Mouse (Mus musculus) CH12.LX (cell line): Measurements from ENCODE around the gene Ndufa6. TPM values are rescaled to one million over a fixed set of nuclear protein-coding genes. Genes with fewer than 3 reads are reported as not detected.

ENCODE experiments used
- DNase-seq: peaks from one replicate; pipeline ENCODE4 v3.0.0-alpha.2; 2013; ENCODE audit errors: extremely low read depth
- H3K27ac ChIP-seq: 2 replicates; pipeline ENCODE4 v1.5.1; 2012; ENCODE audit warnings: low read depth, mild to moderate bottlenecking, control low read depth, moderate library complexity; ENCODE audit not compliant: insufficient read depth
- H3K27me3 ChIP-seq: replicated peaks from 2 replicates; pipeline ENCODE3; 2012; ENCODE audit warnings: inconsistent platforms
- H3K36me3 ChIP-seq, 2 experiments: replicated peaks in 1 of 2; 2 replicates each; pipeline versions ENCODE3 to v1.6.1; 2012; ENCODE audit warnings: inconsistent platforms in 1 of 2, low read length in 1 of 2, mild to moderate bottlenecking in 1 of 2, mixed read lengths in 1 of 2, moderate library complexity in 1 of 2; ENCODE audit not compliant: control insufficient read depth in 1 of 2, insufficient read depth in 1 of 2
- H3K4me1 ChIP-seq, 2 experiments: 2 replicates each; pipeline ENCODE4 v1.6.1; 2012; ENCODE audit warnings: inconsistent platforms in 1 of 2, moderate library complexity in 1 of 2; ENCODE audit not compliant: insufficient read depth in 2 of 2, control insufficient read depth in 1 of 2
- H3K4me2 ChIP-seq: 2 replicates; pipeline ENCODE4 v1.6.1; 2012; ENCODE audit warnings: low read depth, mild to moderate bottlenecking, control low read depth; ENCODE audit not compliant: poor library complexity, insufficient read depth, severe bottlenecking
- H3K4me3 ChIP-seq, 3 experiments: fragments of 150-350 bp in 1 of 3; sonication (generic) in 1 of 3; replicated peaks in 1 of 3; 2 replicates each; pipeline versions ENCODE3 to v1.5.1; 2011 to 2012; ENCODE audit warnings: low read depth in 2 of 3, low read length in 2 of 3, mild to moderate bottlenecking in 2 of 3, moderate library complexity in 2 of 3, control low read depth in 1 of 3, improper control_type of control experiment in 1 of 3, inconsistent platforms in 1 of 3, mixed read lengths in 1 of 3; ENCODE audit not compliant: poor library complexity in 1 of 3
- H3K79me2 ChIP-seq: replicated peaks from 2 replicates; pipeline ENCODE4 v1.6.1; 2012; ENCODE audit warnings: mild to moderate bottlenecking, moderate library complexity; ENCODE audit not compliant: control insufficient read depth, poor library complexity, insufficient read depth, severe bottlenecking; ENCODE audit errors: extremely low read depth
- H3K9ac ChIP-seq: 2 replicates; pipeline ENCODE4 v1.6.1; 2012; ENCODE audit warnings: low read depth, mild to moderate bottlenecking, control low read depth, moderate library complexity; ENCODE audit not compliant: insufficient read depth
- H3K9me3 ChIP-seq: replicated peaks from 2 replicates; pipeline ENCODE3; 2012; ENCODE audit warnings: low read length, inconsistent platforms, mixed read lengths
- CHD1 ChIP-seq: IDR thresholded peaks from 2 replicates; pipeline ENCODE4 v1.6.1; 2012; ENCODE audit warnings: low read depth, low read length, improper control_type of control experiment, inconsistent platforms
- CHD2 ChIP-seq: IDR thresholded peaks from 2 replicates; pipeline ENCODE4 v1.6.1; 2011; ENCODE audit warnings: low read length, improper control_type of control experiment
- E2F4 ChIP-seq: IDR thresholded peaks from 2 replicates; pipeline ENCODE4 v1.6.1; 2011; ENCODE audit warnings: low read depth, low read length, improper control_type of control experiment; ENCODE audit not compliant: insufficient replicate concordance
- ELF1 ChIP-seq: IDR thresholded peaks from 2 replicates; pipeline ENCODE4 v1.6.1; 2014; ENCODE audit warnings: low read depth, mild to moderate bottlenecking, inconsistent platforms, low read length, improper control_type of control experiment
- EP300 ChIP-seq: IDR thresholded peaks from 2 replicates; pipeline ENCODE4 v1.6.1; 2011; ENCODE audit warnings: low read length, improper control_type of control experiment
- HCFC1 ChIP-seq: IDR thresholded peaks from 2 replicates; pipeline ENCODE4 v1.6.1; 2012; ENCODE audit warnings: low read depth, mild to moderate bottlenecking, inconsistent platforms, low read length, improper control_type of control experiment
- IRF4 ChIP-seq: IDR thresholded peaks from 2 replicates; pipeline ENCODE4 v1.6.1; 2014; ENCODE audit warnings: low read depth, mild to moderate bottlenecking, inconsistent platforms, low read length, improper control_type of control experiment
- JUND ChIP-seq: conservative IDR thresholded peaks from 2 replicates; pipeline ENCODE4 v1.6.1; 2011; ENCODE audit warnings: low read depth, low read length, improper control_type of control experiment
- KAT2A ChIP-seq: IDR thresholded peaks from 2 replicates; pipeline ENCODE4 v1.6.1; 2012; ENCODE audit warnings: low read length, improper control_type of control experiment, inconsistent platforms; ENCODE audit not compliant: insufficient replicate concordance
- MAX ChIP-seq: IDR thresholded peaks from 2 replicates; pipeline ENCODE4 v1.6.1; 2011; ENCODE audit warnings: low read length, improper control_type of control experiment
- MEF2A ChIP-seq: IDR thresholded peaks from 2 replicates; pipeline ENCODE4 v1.6.1; 2014; ENCODE audit warnings: low read depth, mild to moderate bottlenecking, inconsistent platforms, low read length, improper control_type of control experiment, borderline replicate concordance
- MXI1 ChIP-seq: IDR thresholded peaks from 2 replicates; pipeline ENCODE4 v1.6.1; 2011; ENCODE audit warnings: mild to moderate bottlenecking, low read depth, low read length, improper control_type of control experiment
- MYC ChIP-seq: IDR thresholded peaks from 2 replicates; pipeline ENCODE4 v1.6.1; 2011; ENCODE audit warnings: low read depth, mild to moderate bottlenecking, improper control_type of control experiment, low read length
- NELFE ChIP-seq: IDR thresholded peaks from 2 replicates; pipeline ENCODE4 v1.6.1; 2011; ENCODE audit warnings: low read depth, low read length, improper control_type of control experiment
- PAX5 ChIP-seq: IDR thresholded peaks from 2 replicates; pipeline ENCODE4 v1.6.1; 2012; ENCODE audit warnings: low read length, inconsistent platforms, mixed read lengths
- POLR2A ChIP-seq: IDR thresholded peaks from 2 replicates; pipeline ENCODE4 v1.6.1; 2011; ENCODE audit warnings: low read depth, mild to moderate bottlenecking, improper control_type of control experiment, low read length
- POLR2AphosphoS2 ChIP-seq: IDR thresholded peaks from 2 replicates; pipeline ENCODE4 v1.6.1; 2011; ENCODE audit warnings: low read depth, low read length, improper control_type of control experiment
- SIN3A ChIP-seq: IDR thresholded peaks from 2 replicates; pipeline ENCODE4 v1.6.1; 2012; ENCODE audit warnings: low read length, improper control_type of control experiment, inconsistent platforms
- SMC3 ChIP-seq: IDR thresholded peaks from 2 replicates; pipeline ENCODE4 v1.6.1; 2011; ENCODE audit warnings: low read depth, low read length, improper control_type of control experiment
- TBP ChIP-seq: conservative IDR thresholded peaks from 2 replicates; pipeline ENCODE4 v1.6.1; 2011; ENCODE audit warnings: low read depth, low read length, improper control_type of control experiment
- TCF12 ChIP-seq: IDR thresholded peaks from 2 replicates; pipeline ENCODE4 v1.6.1; 2014; ENCODE audit warnings: low read depth, mild to moderate bottlenecking, inconsistent platforms, low read length, improper control_type of control experiment
- UBTF ChIP-seq: IDR thresholded peaks from 2 replicates; pipeline ENCODE4 v1.6.1; 2012; ENCODE audit warnings: low read depth, mild to moderate bottlenecking, inconsistent platforms, low read length, improper control_type of control experiment, moderate library complexity
- USF2 ChIP-seq: conservative IDR thresholded peaks from 2 replicates; pipeline ENCODE4 v1.6.1; 2011; ENCODE audit warnings: low read depth, low read length, improper control_type of control experiment
- ZC3H11A ChIP-seq: IDR thresholded peaks from 2 replicates; pipeline ENCODE4 v1.6.1; 2012; ENCODE audit warnings: low read depth, mild to moderate bottlenecking, inconsistent platforms, low read length, improper control_type of control experiment
- ZKSCAN1 ChIP-seq: IDR thresholded peaks from 2 replicates; pipeline ENCODE4 v1.6.1; 2012; ENCODE audit warnings: low read depth, inconsistent platforms, low read length, improper control_type of control experiment, borderline replicate concordance
- ZNF384 ChIP-seq: IDR thresholded peaks from 2 replicates; pipeline ENCODE4 v1.6.1; 2012; ENCODE audit warnings: low read depth, low read length, improper control_type of control experiment, inconsistent platforms
- dilution Hi-C: fragments of 300-500 bp; cut with MboI; formaldehyde crosslinking; loops from 2 replicates; pipeline ENCODE4 v1.14.3; 2020; ENCODE audit warnings: low sequenced_read_pairs; ENCODE audit not compliant: extremely low pct_unique_long_range_greater_than_20kb, extremely low pct_ligation_motif_present
- in situ Hi-C: fragments of 300-500 bp; cut with MboI; formaldehyde crosslinking; loops from 3 replicates; pipeline ENCODE4 v1.14.3; 2019; ENCODE audit warnings: low sequenced_read_pairs, low pct_ligation_motif_present, low pct_unique_long_range_greater_than_20kb, mixed read lengths
- polyA plus RNA-seq: library from polyadenylated mRNA; unstranded; fragments of >175 nt; gene quantifications from 2 replicates; pipeline ENCODE4 v1.2.1, GENCODE M21; 2012; ENCODE audit warnings: low read depth; ENCODE audit not compliant: insufficient read length
- total RNA-seq, 2 experiments: library from RNA; depleted of rRNA; stranded (reverse); fragments of 300-350 nt in 1 of 2; fragments of >200 nt in 1 of 2; gene quantifications; 2 replicates each; pipeline ENCODE4 v1.2.3; 2012 to 2014

Gene Ndufa6
- total and polyA plus RNA-seq, 3 experiments = 87.3 to 279 (median 222) TPM

GRCm38 (mm10) chr15:82403606-82404005, 49.5 kb upstream of the Ndufa6 start:
- TF ChIP-seq ZNF384 = no peak
- TF ChIP-seq USF2 = no peak
- TF ChIP-seq SIN3A = no peak
- no peak for TF ChIP-seq UBTF
- no peak for TF ChIP-seq EP300
- TF ChIP-seq MEF2A = no peak
- TF ChIP-seq SMC3 = no peak
- no peak for TF ChIP-seq KAT2A
- TF ChIP-seq TBP = no peak
- TF ChIP-seq ELF1 = no peak
- no peak for TF ChIP-seq CHD2
- no peak for TF ChIP-seq IRF4
- Histone ChIP-seq H3K36me3 (no peaks in the 10 kb centered on the region), H3K79me2 (no peaks in the 10 kb centered on the region), H3K4me3 (no peak overlapping the region), H3K27ac (no peak overlapping the region), H3K4me2 (no peak overlapping the region), H3K9me3 (no peaks in the 10 kb centered on the region), H3K27me3 (peaks cover 51% of the 10 kb centered on the region), H3K9ac (no peak overlapping the region), H3K4me1 (peaks cover 9 to 10% of the 10 kb centered on the region in 2 experiments; a peak in 3 of 4 replicates)
- dilution Hi-C loops = no loop called here
- in situ Hi-C loops = no loop called here
- no peak for DNase-seq

- TF ChIP-seq NELFE = no peak
- TF ChIP-seq HCFC1 = no peak
- TF ChIP-seq CHD2 = no peak
- TF ChIP-seq ELF1 = no peak
- TF ChIP-seq UBTF = no peak
- no peak for TF ChIP-seq CHD1
- TF ChIP-seq SIN3A = no peak
- no peak for TF ChIP-seq MAX
- no peak for TF ChIP-seq TCF12
- no peak for TF ChIP-seq KAT2A
- TF ChIP-seq MXI1 = no peak
- TF ChIP-seq POLR2A = no peak
- no peak for TF ChIP-seq ZC3H11A
- TF ChIP-seq E2F4 = no peak
- no peak for TF ChIP-seq MYC
- no peak for TF ChIP-seq ZKSCAN1
- no peak for TF ChIP-seq EP300
- no peak for TF ChIP-seq PAX5
- no peak for TF ChIP-seq POLR2AphosphoS2
- TF ChIP-seq JUND = no peak
- H3K79me2 ChIP-seq = no peaks in the 10 kb centered on the region
- peaks cover 49% of the 10 kb centered on the region for H3K27me3 ChIP-seq
- H3K9ac ChIP-seq = no peak overlapping the region
- peaks cover 8 to 9% of the 10 kb centered on the region in 2 experiments; a peak in 2 of 4 replicates for H3K4me1 ChIP-seq
- H3K4me3 ChIP-seq = no peak overlapping the region
- in situ Hi-C loops (no loop called here), dilution Hi-C loops (no loop called here)
- H3K27ac ChIP-seq = no peak overlapping the region
- no peaks in the 10 kb centered on the region for H3K36me3 ChIP-seq
- no peak overlapping the region for H3K4me2 ChIP-seq
- DNase-seq = no peak
- no peaks in the 10 kb centered on the region for H3K9me3 ChIP-seq
These were observed 48.6 kb upstream of the Ndufa6 start for GRCm38 (mm10) chr15:82402741-82403140.
